Mouse (Mus musculus) limb, embryonic 10.5 days (tissue): ENCODE data around the gene Ets1. TPM values are rescaled to one million over a fixed set of nuclear protein-coding genes. Genes with fewer than 3 reads are reported as not detected.
A peak's percentile ranks its signal among the peaks of the same experiment; 100 is the strongest.

Experiments
- DNase-seq: peaks from one replicate; pipeline ENCODE4 v3.0.0-alpha.2; 2017; ENCODE audit warnings: low spot score
- H3K27ac ChIP-seq: fragments of 300-500 bp; sonication (generic); 2 replicates; pipeline ENCODE4 v1.5.1; 2016; ENCODE audit warnings: mild to moderate bottlenecking
- H3K27me3 ChIP-seq: fragments of 300-500 bp; sonication (generic); 2 replicates; pipeline ENCODE4 v1.6.1; 2016; ENCODE audit warnings: low read depth, mild to moderate bottlenecking; ENCODE audit not compliant: poor library complexity, severe bottlenecking
- H3K36me3 ChIP-seq: fragments of 300-500 bp; sonication (generic); 2 replicates; pipeline ENCODE4 v1.6.1; 2016; ENCODE audit warnings: mild to moderate bottlenecking, moderate library complexity
- H3K4me1 ChIP-seq: fragments of 300-500 bp; sonication (generic); 2 replicates; pipeline ENCODE4 v1.6.1; 2016
- H3K4me3 ChIP-seq: fragments of 300-500 bp; sonication (generic); 2 replicates; pipeline ENCODE4 v1.5.1; 2016; ENCODE audit warnings: mild to moderate bottlenecking, moderate library complexity
- H3K9me3 ChIP-seq: fragments of 300-500 bp; sonication (generic); replicated peaks from 2 replicates; pipeline ENCODE4 v1.6.1; 2016; ENCODE audit warnings: mild to moderate bottlenecking
- WGBS: fragments of 180-500 bp; shearing (Covaris S2); methylation state at CpG from one replicate; pipeline ENCODE4 v1.1.7; 2016; 5-methylcytosine and 5-hydroxymethylcytosine counted together
- polyA plus RNA-seq: library from polyadenylated mRNA; unstranded; fragments of >200 nt; fragmentation: Nextera tagmentation; extraction: Ambion mirVana; gene quantifications from 2 replicates; pipeline ENCODE4 v1.2.1, GENCODE M21; 2016

The Ets1 gene
- polyA plus RNA-seq, 1 experiment from 2014 or later = 50.3 TPM

- 78% methylated on average over 4 of the region's 4 CpGs for WGBS
- DNase-seq = no peak
- Histone ChIP-seq H3K36me3 (peaks cover 14% of the 10 kb centered on the region), H3K4me3 (no peak overlapping the region), H3K9me3 (no peaks in the 10 kb centered on the region), H3K27me3 (no peaks in the 10 kb centered on the region), H3K4me1 (peaks cover 18% of the 10 kb centered on the region), H3K27ac (no peak overlapping the region)
Observed at GRCm38 (mm10) chr9:32760649-32761157, 124.7 kb downstream of the Ets1 start.

- Histone ChIP-seq H3K36me3 (peaks cover 8% of the 10 kb centered on the region), H3K27ac (no peak overlapping the region), H3K27me3 (no peaks in the 10 kb centered on the region), H3K4me1 (peaks cover 18% of the 10 kb centered on the region), H3K4me3 (no peak overlapping the region), H3K9me3 (no peaks in the 10 kb centered on the region)
- no peak for DNase-seq
- 72% methylated on average over 2 of the region's 2 CpGs for WGBS
Observed at GRCm38 (mm10) chr9:32761326-32761725, 125.3 kb downstream of the Ets1 start.

GRCm38 (mm10) chr9:32764374-32764773 is 128.4 kb downstream of the Ets1 start:
- DNase-seq = no peak
- H3K4me3 ChIP-seq = no peak overlapping the region
- H3K36me3 ChIP-seq = no peaks in the 10 kb centered on the region
- no peaks in the 10 kb centered on the region for H3K9me3 ChIP-seq
- H3K27me3 ChIP-seq = no peaks in the 10 kb centered on the region
- 84% methylated on average over 9 of the region's 9 CpGs for WGBS
- 0 out of 2 replicates have a peak, but pooled peaks cover 3% of the 10 kb centered on the region for H3K4me1 ChIP-seq
- 0 out of 2 replicates have a peak overlapping the region, but pooled peaks have one; percentile 19 for H3K27ac ChIP-seq

GRCm38 (mm10) chr9:32765123-32765522 is 129.1 kb downstream of the Ets1 start:
- Histone ChIP-seq H3K4me3 (no peak overlapping the region), H3K4me1 (0 out of 2 replicates have a peak, but pooled peaks cover 3% of the 10 kb centered on the region), H3K9me3 (no peaks in the 10 kb centered on the region), H3K27ac (no peak overlapping the region), H3K36me3 (no peaks in the 10 kb centered on the region), H3K27me3 (no peaks in the 10 kb centered on the region)
- 97% methylated on average over 3 of the region's 3 CpGs for WGBS
- no peak for DNase-seq

GRCm38 (mm10) chr9:32778866-32779265 is 142.8 kb downstream of the Ets1 start:
- H3K9me3 ChIP-seq = no peaks in the 10 kb centered on the region; the same call in 1 of the 2 replicates
- H3K4me1 ChIP-seq = peaks cover 8% of the 10 kb centered on the region
- H3K36me3 ChIP-seq = no peaks in the 10 kb centered on the region
- DNase-seq = no peak
- no peaks in the 10 kb centered on the region for H3K27me3 ChIP-seq
- H3K4me3 ChIP-seq = no peak overlapping the region
- no peak overlapping the region for H3K27ac ChIP-seq
- 97% methylated on average over 1 of the region's 1 CpGs for WGBS

GRCm38 (mm10) chr9:32782391-32783092 is 146.5 kb downstream of the Ets1 start:
- no peak for DNase-seq
- no peak overlapping the region for H3K4me3 ChIP-seq
- H3K27me3 ChIP-seq = no peaks in the 10 kb centered on the region
- peaks cover 17% of the 10 kb centered on the region for H3K4me1 ChIP-seq
- H3K9me3 ChIP-seq = no peaks in the 10 kb centered on the region; the same call in 1 of the 2 replicates
- WGBS = 71% methylated on average over 8 of the region's 8 CpGs
- 0 out of 2 replicates have a peak overlapping the region, but pooled peaks have one; percentile 47 for H3K27ac ChIP-seq
- H3K36me3 ChIP-seq = no peaks in the 10 kb centered on the region

- Histone ChIP-seq H3K36me3 (no peaks in the 10 kb centered on the region), H3K4me3 (no peak overlapping the region), H3K4me1 (peaks cover 53% of the 10 kb centered on the region), H3K27me3 (no peaks in the 10 kb centered on the region), H3K27ac (peak overlapping the region; percentile 53), H3K9me3 (no peaks in the 10 kb centered on the region)
- DNase-seq = peak; percentile 49
- 78% methylated on average over 7 of the region's 7 CpGs for WGBS
Observed at GRCm38 (mm10) chr9:32787091-32787490, 151.1 kb downstream of the Ets1 start.

GRCm38 (mm10) chr9:32787615-32788014 is 151.6 kb downstream of the Ets1 start:
- H3K9me3 ChIP-seq = no peaks in the 10 kb centered on the region
- H3K4me1 ChIP-seq = peaks cover 48% of the 10 kb centered on the region
- 3% methylated on average over 1 of the region's 1 CpGs for WGBS
- DNase-seq = peak; percentile 51
- no peaks in the 10 kb centered on the region for H3K27me3 ChIP-seq
- H3K36me3 ChIP-seq = no peaks in the 10 kb centered on the region
- no peak overlapping the region for H3K4me3 ChIP-seq
- 0 out of 2 replicates have a peak overlapping the region, but pooled peaks have one; percentile 53 for H3K27ac ChIP-seq

GRCm38 (mm10) chr9:32789306-32789705 is 153.3 kb downstream of the Ets1 start:
- H3K9me3 ChIP-seq = no peaks in the 10 kb centered on the region

GRCm38 (mm10) chr9:32791699-32792098 is 155.7 kb downstream of the Ets1 start:
- Histone ChIP-seq H3K27me3 (no peaks in the 10 kb centered on the region), H3K9me3 (no peaks in the 10 kb centered on the region), H3K4me3 (no peak overlapping the region), H3K27ac (peak overlapping the region; percentile 1; the same call in 1 of the 2 replicates), H3K36me3 (no peaks in the 10 kb centered on the region), H3K4me1 (peaks cover 48% of the 10 kb centered on the region)
- DNase-seq = peak; percentile 47
- 25% methylated on average over 6 of the region's 6 CpGs for WGBS

More at GRCm38 (mm10) chr9:32789306-32789705, 153.3 kb downstream of the Ets1 start:
- Histone ChIP-seq H3K4me3 (no peak overlapping the region), H3K27ac (peak overlapping the region; percentile 46; the same call in 1 of the 2 replicates), H3K36me3 (no peaks in the 10 kb centered on the region), H3K27me3 (no peaks in the 10 kb centered on the region), H3K4me1 (peaks cover 45% of the 10 kb centered on the region)
- WGBS = 36% methylated on average over 7 of the region's 7 CpGs
- DNase-seq = no peak

- H3K4me3 ChIP-seq = no peak overlapping the region
- H3K27ac ChIP-seq = no peak overlapping the region
- H3K36me3 ChIP-seq = no peaks in the 10 kb centered on the region
- peaks cover 4% of the 10 kb centered on the region for H3K4me1 ChIP-seq
- DNase-seq = no peak
- H3K9me3 ChIP-seq = no peaks in the 10 kb centered on the region
- WGBS = 91% methylated on average over 1 of the region's 1 CpGs
- H3K27me3 ChIP-seq = no peaks in the 10 kb centered on the region
Observed at GRCm38 (mm10) chr9:32798171-32798570, 162.2 kb downstream of the Ets1 start.

- Histone ChIP-seq H3K36me3 (no peaks in the 10 kb centered on the region), H3K27ac (no peak overlapping the region), H3K27me3 (no peaks in the 10 kb centered on the region), H3K4me3 (no peak overlapping the region), H3K9me3 (no peaks in the 10 kb centered on the region), H3K4me1 (no peaks in the 10 kb centered on the region)
- no peak for DNase-seq
- 87% methylated on average over 4 of the region's 4 CpGs for WGBS
Observed at GRCm38 (mm10) chr9:32806106-32806505, 170.1 kb downstream of the Ets1 start.
